Mouse (Mus musculus) ovary, postnatal 14 days (tissue): ENCODE measurements around the gene Man1a.

Source experiments
- DNase-seq: peaks from one replicate; pipeline ENCODE4 v3.0.0; 2022; ENCODE audit warnings: low spot score

The Man1a gene

DNA sequence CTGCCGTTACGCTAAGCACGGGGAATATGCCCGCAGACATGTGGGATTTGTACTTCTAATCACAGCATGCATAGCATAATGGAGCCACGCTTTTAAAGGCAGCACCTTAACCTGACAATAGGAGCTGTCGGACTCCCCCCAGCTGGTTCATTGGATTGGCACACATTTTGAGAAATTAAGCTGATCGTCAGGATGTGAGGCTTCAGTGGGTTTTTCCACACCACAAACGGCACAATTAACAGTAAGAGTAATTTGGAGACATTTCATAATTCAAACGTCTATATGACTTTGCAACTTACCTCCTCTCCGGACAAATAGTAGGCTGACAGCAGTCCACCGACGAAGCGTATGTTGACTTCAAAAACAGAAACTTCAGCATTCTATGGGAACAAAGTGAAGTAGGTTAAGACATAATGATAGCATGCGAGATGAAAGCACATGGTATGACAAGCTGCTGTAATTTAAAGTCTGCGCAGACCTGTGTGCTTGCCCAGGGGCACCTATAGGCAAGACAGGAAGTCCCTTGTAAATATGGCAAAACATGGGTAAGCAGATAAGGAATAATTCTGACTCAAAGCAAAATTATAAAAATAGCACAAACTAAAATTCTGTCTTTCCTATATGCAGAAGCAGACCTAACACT lies 62.2 kb downstream of the Man1a start:
- DNase-seq: no peak

DNA sequence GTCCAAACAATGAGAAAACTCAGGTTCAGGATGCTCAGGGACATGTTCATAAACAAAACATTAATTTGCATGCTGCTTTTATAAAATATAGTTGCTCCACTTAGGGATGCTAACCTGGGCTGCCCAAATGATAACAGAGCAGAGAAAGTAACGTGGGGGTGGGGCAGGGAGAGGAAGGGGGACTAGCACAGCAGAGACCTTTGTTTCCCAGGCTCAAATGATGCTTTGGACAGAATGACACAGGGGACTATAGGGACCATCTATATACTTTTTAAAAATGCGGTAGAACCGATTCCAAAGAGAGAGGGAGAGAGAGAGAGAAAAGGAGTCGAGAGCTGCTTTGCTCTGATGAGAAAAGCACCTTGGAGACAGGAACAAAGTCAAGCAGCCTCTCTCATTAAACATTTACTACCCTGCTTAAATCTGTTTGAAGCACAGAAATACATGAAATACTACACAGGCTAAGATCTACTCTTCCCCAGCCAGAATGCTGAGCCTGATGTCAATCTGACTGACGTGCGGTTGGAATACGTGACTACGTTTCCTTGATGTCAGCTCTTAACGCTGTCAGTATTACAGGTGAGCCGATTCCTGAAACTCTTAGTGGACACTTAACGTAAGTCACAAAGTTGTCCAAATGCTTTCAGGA lies 63.1 kb downstream of the Man1a start:
- no peak for DNase-seq

DNA sequence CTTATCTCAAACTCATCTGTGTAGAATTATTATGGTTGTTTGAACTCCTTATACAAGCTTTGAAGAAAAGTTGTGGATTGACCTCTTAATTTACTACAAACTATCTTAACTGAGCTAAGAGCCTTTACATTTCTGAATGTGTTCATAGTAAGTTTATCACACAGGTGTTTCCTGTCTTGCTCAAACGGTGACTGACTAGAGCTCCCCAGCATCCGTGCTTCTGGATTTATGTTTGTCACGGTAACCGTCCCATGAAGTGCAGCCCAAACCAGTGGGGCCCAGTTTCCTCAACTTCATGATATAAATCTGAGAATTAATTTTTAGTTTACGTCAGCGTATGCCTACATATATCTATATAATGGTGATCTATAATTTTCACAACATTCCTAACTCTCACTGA lies 67.3 kb downstream of the Man1a start:
- no peak for DNase-seq

DNA sequence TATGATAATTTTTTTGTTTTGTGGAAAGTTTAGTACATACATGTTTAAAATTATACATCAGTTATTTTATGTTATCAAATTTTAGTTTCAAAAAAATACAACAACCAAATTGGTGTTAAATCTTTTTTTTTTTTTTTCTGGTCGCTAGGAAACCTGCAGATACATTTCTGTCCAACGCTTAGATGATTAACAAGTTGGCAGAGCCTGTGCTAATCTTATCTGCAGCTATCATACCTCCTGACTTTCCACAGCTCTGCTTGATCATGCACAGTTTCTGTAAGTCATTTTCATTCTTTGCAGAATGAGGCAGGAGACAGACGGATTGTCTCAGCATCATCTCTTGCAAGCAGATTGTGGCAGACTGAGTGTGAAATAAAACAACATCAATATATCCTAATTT lies 69.5 kb downstream of the Man1a start:
- no peak for DNase-seq

DNA sequence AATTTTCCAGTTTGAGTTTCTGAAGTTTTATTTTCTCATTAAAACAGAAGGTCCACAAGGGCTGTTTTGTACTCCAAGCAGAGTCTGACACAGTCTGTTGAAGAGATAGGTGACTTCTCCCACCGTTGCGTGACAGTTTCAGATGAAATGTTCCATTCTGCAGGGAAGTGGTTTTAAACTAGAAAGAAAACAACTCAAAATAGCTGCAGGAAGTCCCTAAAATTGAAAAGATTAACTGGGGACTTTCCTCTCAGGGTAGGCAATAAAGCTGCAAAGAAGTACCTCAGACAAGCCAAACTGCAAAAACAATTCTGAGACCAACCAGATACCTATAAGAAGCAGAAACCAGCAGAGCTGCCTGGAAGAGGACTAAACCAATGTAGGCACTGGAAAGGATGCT lies 70.6 kb downstream of the Man1a start:
- DNase-seq: no peak

DNA sequence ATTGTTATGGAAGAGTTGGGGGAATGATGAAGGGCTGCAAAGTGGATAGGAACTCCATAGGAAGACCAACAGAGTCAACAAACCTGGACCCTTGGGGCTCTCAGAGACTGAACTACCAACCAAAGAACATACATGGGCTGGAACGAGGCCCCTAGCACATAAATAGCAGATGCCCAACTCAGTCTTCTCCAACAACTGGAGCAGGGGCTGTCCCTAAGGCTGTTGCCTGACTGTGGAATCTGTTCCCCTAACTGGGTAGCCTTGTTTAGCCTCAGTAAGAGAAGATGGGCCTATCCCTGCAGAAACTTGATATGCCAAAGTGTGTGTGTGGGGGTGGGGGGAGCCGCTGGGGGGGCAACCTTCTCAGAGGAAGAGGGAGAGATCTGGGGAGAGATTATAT lies 73.5 kb downstream of the Man1a start:
- no peak for DNase-seq

DNA sequence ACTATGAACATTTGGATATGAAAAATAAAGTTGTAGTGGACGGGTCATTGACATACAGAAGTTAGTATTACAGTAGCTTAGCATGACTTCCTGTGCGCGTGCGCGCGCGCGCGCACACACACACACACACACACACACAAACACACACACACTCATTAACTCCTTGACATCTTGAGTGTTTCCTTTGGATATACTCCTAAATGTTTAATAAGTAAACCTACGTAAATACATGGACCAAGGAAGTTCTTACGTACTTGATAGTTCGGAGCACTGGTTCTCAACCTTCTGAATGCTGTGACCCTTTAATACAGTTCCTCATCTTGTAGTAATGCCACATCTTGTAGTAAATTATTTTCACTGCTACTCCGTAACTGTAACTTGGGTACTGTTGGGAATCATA lies 79.1 kb downstream of the Man1a start:
- no peak for DNase-seq

DNA sequence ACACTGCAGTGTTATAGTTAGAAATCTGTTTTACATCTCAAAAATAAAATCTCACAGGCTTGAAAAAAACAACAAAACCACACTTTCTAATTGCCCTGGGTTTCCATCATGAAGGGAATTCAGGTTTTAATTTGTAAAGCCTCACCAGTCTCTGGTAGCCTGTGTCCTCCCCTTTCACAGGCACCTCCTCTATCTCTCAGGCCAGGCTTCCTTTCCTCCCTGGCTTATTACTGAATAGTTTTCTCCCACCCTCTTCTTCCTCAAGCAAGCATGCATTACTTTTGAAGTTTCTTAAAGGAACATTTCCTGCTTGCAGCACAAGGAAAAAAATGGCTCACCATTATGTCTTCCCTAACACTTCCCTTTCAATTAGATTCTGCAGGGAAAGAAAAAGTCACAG lies 80.2 kb downstream of the Man1a start:
- DNase-seq: no peak

DNA sequence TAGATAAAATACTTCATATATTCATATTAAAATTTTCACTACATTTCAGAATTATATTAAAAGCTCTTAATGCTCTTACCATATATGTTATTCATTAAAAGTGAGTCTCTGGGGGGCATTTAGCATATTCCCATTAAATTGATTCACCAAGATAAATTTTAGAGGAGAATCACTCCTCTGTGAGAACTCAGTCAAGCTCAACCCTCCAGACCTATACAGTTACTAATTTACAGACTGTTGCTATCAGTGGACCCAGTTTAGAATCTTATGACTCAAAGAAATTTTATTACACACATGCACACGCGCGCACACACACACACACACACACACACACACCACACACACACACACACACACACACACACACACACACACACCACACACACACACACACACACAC lies 81.8 kb downstream of the Man1a start:
- DNase-seq: no peak

DNA sequence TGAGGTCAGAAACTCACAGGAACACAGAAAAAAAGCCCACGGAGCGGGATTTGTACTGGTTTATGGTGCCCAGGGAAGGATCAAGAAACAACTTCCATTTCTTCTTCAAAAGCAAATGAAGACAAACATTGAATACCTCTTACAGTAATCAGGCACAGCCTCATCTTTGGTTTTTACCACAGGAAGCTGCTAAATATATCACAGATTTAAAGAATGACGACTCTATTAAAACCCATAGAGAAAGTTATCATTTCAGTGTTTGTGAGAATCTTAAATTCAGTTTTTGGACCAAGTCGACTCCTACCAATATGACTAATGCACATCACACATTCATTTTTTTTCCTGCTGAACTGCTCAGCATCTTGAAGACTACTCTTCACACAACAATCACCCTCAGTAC lies 86.0 kb downstream of the Man1a start:
- DNase-seq: no peak

DNA sequence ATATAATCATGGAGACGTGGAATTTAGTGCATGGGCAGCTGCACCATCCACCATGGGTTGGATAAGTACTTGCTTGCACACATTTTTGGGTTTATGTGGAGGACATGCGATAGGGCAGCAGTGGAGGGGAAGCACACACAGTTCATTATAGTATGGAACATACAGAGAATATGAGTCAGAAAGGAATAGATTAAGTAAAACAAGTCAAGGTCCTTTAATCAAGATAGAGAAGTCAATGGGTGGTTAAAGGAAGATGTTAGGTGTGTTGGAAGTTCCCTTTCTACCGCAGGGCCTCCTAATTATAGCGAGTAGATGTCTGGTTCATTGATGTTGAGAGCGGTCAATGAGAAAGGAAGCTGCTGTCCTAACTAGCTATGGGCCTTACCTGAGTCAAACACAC lies 91.5 kb downstream of the Man1a start:
- no peak for DNase-seq

DNA sequence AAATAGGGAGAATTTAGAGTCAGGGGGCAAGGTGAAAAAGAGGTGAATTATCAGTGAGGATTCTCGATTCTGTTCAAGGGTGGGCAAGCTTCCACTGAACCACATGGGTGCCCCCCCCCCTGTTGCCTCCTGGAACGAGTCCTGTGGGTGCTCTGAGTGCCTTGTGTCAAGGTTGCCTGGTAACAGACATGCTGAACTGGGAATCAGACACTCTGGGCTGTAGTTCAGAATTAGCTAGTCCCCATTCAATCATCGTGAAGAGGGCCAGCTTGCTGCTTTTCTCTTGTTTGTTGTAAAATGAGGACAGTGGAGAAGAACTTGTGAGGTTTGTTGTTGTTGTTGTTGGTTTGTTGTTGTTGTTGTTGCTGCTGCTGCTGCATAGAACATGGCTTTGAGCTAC lies 92.3 kb downstream of the Man1a start:
- no peak for DNase-seq

DNA sequence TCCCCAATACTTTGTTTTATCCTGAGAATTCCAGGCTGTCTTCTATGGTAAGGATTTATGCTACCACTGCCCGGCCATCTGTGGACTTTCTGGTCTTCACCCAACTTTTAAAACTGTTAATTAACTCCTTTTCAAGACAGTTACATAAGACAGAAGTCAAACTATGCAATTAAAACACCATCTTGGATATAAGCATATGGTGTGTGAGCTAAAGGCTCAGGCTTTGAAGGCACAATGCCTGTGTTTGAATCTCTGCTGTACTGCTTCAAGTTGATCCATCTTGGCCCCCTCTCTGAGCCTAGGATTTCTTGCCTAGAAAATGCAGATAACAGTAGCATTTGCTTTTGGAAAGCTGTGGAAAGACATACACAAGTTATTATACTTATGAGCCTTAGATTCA lies 97.8 kb downstream of the Man1a start:
- no peak for DNase-seq

DNA sequence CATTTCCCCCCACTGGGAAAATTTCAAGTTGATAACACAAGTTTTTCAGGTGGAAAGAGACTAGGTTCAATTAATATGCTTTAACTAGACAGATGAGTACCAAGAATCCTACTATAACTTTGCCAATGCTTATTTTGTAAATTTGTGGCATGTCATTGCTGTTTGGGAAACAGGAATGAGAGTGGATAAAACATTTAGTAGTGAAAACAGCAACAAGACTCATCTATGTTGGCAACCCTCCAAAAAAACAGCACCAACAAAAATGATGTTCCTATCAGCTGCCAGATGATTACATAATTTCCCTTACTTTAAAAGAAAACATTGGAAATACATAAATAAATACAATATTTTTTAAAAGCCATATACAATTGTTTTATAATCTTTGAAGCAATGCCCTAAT lies 102.2 kb downstream of the Man1a start:
- no peak for DNase-seq

DNA sequence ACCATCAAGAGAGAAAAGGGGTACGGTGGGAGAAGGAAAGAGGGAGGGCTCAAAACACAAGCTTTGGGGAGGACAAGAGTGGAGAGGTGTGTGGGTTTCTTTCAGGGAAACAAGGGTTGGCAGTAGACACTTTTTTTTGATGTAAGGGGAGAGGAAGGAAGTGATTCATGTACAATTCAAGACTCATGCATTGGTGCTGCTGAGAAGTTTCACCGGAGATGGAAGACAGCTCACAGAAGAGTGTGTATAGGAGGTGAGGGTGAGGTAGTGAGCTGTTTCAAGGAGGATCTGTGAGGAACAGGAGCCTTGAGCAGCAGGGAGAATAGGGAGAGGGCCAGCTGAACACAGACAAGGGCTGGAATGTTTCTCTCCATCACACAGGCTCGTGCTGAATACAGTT lies 116.7 kb downstream of the Man1a start:
- no peak for DNase-seq

DNA sequence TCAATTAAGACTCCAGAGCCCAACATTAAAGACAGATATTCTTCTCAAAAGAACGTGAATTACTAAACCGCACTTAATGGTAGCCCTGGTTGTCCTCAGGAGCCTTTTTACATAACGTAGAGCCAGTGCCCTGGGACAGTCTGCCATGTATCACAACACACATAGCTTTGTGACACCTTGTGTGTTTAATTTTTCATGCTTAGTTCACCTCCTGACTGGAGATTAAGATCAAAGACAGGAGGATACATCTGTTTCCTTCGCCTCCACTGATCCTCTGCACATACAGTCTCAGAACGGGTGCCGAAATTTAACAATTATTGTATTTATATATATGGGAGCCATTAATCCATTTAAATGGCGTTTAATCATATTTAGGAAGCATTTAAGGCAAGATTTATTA lies 134.8 kb downstream of the Man1a start:
- DNase-seq: no peak

DNA sequence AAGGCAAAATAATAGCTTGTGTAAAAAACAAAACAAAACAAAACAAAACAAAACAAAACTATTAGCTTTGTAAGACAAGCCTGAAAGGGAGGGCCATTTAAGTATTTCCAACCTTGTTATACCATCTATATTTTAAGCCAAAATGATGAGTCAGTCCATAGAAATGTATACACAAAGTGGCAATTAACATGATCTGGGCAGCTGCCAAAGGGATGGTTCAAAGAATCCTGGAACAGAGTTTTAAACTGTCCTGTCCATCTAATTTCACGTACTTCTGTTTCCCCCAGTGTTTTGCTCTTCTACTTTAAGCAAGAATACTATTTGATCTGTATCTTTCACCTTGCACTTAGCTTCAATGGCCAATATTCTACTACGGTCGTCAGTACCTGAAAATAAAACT lies 138.2 kb downstream of the Man1a start:
- DNase-seq: no peak

DNA sequence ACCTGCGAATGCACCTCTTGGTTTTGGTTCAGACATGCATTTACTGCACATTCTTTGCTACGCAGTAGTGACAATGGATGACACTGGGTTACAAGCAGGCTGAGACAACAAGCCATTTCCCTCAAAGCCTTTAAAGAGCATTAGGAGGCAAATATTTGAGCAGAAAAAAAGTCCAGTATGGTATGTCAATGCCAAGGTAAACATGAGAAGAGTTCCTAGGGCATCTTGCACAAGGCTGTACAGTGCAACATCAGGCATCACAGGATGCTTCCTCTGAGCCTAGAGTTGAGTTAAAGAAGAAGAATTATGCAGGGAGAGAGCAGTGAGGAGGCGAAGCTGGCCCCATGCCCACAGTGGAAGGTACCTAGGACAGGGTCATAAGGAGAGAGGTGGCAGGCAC lies 140.3 kb downstream of the Man1a start:
- DNase-seq: no peak

DNA sequence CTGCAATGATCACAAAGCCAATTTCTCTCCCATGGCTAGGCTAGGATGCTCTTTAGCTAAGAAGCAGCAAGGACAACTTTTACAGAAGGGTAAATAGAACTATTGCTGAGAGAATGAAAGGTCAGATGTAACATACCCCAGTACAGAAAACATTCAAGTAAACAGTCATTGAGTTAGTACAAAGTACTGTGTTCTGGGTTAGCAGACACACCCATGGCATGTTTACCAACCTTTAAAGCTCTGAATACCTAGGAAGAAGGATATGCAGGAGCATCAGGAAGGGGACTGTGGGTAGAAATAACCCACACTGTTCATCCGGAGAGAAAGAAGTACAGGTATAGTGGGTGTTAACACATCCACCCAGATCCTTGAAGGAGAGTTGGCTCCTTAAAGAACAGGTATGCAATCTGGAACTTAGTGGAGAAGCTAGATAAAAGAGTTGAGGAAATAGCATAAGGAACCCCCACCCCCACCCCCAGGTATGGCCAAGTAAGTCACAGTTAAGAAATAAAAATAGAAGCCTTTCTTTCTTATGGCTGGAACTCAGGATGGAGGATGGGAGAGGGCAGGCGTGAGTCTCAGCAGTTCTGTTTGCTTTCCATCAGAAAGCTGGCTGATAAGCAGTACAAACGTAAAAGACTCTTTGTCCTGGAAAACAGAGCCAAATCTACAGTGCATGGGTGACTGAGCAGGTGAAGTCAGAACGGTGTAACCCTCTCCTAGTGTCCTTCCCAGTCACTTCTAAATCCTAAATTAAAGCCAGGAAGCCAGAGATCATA lies 146.5 kb downstream of the Man1a start:
- no peak for DNase-seq

DNA sequence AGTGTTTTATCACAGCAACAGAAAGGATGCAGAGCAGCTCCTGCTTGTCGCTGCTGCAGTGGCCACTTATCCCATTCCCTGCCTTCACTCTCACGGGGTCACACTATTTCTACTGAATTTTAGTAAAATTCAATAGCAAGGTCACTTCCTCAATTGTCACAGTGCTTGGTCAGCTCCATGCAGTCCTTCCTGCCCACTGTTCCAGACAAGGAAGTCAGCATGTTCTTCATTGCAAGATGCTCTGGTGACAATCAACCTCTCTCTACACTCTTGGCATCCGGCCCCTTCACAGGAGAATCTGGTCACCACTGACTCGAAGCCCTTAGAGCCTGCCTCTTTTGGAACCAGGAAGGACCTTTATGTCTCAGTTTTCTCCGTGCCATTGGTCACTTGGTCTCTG lies 148.5 kb downstream of the Man1a start:
- no peak for DNase-seq

DNA sequence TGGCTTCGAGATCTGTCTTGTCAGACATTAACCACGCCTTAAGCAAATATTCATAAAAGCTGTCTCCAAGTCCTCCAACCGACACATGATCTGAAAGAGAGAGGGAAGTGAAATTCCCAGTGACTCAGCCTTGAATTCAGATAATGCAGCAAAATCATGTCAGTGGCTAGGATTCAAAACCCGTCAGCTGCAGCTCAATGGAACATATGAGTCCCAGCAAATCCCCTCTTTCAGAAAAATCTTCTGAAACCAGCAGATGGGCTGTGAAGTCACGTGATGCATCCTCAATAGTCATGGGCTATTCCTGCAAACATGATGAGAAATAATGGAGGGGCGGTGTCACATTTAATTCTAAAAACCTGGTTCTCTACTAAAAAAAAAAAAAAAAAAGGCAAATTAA lies 151.0 kb downstream of the Man1a start:
- DNase-seq: no peak

DNA sequence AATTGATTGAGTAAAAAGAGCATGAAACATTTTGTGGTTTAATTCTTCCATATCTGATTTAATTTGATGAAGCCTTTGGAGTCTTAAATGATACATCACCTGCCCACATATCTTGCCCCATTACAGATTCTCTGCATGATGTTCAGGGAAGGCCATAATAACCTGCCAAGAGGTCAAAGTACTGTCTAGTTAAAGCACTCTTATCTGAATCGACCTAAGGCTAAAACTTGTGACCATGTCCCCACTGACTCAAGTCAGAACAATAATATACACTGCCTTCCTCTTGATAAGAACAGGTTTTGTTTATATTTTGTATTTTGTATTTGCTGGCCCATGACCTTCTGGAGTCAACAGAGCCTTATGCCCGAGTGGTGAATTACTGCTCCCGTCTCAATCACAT lies 154.2 kb downstream of the Man1a start:
- no peak for DNase-seq

DNA sequence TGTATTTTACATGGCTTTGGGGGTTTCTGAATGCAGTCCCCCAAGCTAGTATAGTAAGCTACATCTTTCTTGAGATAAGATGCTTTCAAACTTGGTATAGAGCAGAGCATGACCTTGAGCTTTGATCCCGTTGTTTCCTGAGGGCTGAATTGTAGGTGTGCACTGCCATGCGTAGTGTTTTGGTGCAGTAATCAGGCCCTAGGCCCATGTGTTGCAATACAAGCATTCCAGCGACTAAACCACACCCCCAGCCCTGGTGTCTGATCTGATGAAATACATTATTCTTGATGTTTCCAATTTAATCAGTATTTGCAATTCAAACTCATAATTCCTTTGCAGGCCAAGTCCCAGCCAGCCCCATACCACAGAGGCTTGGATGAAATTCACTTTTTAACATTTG lies 158.9 kb downstream of the Man1a start:
- DNase-seq: no peak

DNA sequence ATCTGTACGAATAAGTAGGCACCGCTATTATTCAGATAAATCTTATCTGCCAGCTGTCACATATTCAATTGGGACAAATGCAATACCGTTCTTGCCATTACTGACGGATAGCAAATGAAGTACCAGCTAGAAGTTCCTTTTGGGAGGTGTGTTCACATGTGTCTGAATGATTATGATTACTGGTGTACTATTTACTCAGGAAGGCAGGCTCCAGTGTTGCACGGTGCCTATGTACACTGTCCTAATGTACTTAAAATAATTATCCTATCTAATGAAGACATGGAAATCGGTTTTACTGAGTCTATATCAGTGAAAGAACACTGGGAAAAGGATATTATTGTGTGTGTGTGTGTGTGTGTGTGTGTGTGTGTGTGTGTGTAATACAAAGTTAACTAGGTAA lies 160.7 kb downstream of the Man1a start:
- DNase-seq: no peak
